Mouse (Mus musculus): ENCODE results near the gene Ptpre.
A peak's percentile ranks its signal among the peaks of the same experiment; 100 is the strongest.

DNA sequence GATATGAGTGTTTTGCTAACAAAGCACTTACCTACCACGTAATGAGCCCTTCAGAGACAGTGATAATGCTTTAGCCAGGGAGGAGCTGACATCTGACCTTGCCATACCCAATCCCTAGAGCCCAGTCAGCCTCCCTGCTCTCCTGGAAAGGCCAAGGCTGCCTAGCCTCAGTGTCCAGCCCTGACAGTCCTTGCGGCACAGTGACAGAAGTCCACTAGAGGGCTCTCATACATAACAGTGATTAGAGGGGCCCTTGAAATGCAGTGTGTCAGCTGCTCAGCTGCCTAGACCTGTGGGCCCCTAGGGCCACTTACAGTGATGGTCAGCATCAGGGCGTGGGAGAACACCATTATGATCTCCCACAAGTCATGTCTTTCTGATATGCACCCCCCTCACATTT, 42.0 kb upstream of the Ptpre start:
- TF ChIP-seq EP300 (IDR thresholded peaks at IDR 0.05; ENCODE audit: low read depth) (no peak), CTCF (IDR thresholded peaks at IDR 0.05; ENCODE audit: low read depth) (peak; percentile 59)

Measured in liver, embryonic 14.5 days (tissue).